Mouse (Mus musculus) testis, adult 2 months (tissue): ENCODE measurements around the gene Elp5. TPM values are rescaled to one million over a fixed set of nuclear protein-coding genes. Genes with fewer than 3 reads are reported as not detected.

Source experiments
- H3K27ac ChIP-seq: fragments of 200-500 bp; 2 replicates; pipeline ENCODE4 v1.5.1; 2012; ENCODE audit warnings: low read depth, low read length; ENCODE audit not compliant: control insufficient read depth, insufficient read depth
- H3K27me3 ChIP-seq: fragments of 200-500 bp; 2 replicates; pipeline ENCODE4 v1.6.1; 2012; ENCODE audit warnings: mild to moderate bottlenecking, low read length, moderate library complexity; ENCODE audit not compliant: control insufficient read depth, insufficient read depth
- H3K36me3 ChIP-seq: fragments of 200-500 bp; 2 replicates; pipeline ENCODE4 v1.6.1; 2012; ENCODE audit warnings: mild to moderate bottlenecking, low read length; ENCODE audit not compliant: control insufficient read depth, insufficient read depth
- H3K4me1 ChIP-seq: fragments of 200-500 bp; 2 replicates; pipeline ENCODE4 v1.6.1; 2012; ENCODE audit warnings: low read length; ENCODE audit not compliant: control insufficient read depth, insufficient read depth
- H3K4me3 ChIP-seq: fragments of 200-500 bp; 2 replicates; pipeline ENCODE4 v1.5.1; 2012; ENCODE audit warnings: low read depth, mild to moderate bottlenecking, low read length, moderate library complexity, mixed read lengths; ENCODE audit not compliant: control insufficient read depth
- CTCF ChIP-seq: fragments of 200-500 bp; IDR thresholded peaks from 2 replicates; pipeline ENCODE4 v1.5.1; 2012; ENCODE audit warnings: low read depth, mild to moderate bottlenecking, inconsistent platforms, low read length, moderate library complexity; ENCODE audit not compliant: control insufficient read depth, insufficient read depth, insufficient replicate concordance
- POLR2A ChIP-seq: fragments of 200-500 bp; IDR thresholded peaks from 2 replicates; pipeline ENCODE4 v1.6.1; 2012; ENCODE audit warnings: low read depth, mild to moderate bottlenecking, inconsistent platforms, low read length, moderate library complexity; ENCODE audit not compliant: control insufficient read depth
- polyA plus RNA-seq: library from polyadenylated mRNA; depleted of rRNA; stranded (reverse); fragments of >200 nt; gene quantifications from 2 replicates; pipeline ENCODE4 v1.2.3, GENCODE M21; 2012

The Elp5 gene
- polyA plus RNA-seq, 1 experiment, result 226 TPM

GRCm38 (mm10) chr11:69940962-69941361 lies 41.4 kb downstream of the Elp5 start:
- TF ChIP-seq CTCF, result no peak
- no peak for TF ChIP-seq POLR2A
- Histone ChIP-seq H3K4me3 (no peak overlapping the region), H3K4me1 (peaks cover 6% of the 10 kb centered on the region), H3K27ac (no peak overlapping the region), H3K27me3 (no peaks in the 10 kb centered on the region), H3K36me3 (peaks cover 5% of the 10 kb centered on the region)

- Histone ChIP-seq H3K36me3 (peaks cover 5% of the 10 kb centered on the region), H3K27ac (no peak overlapping the region), H3K27me3 (no peaks in the 10 kb centered on the region), H3K4me3 (no peak overlapping the region), H3K4me1 (peaks cover 6% of the 10 kb centered on the region)
- no peak for TF ChIP-seq POLR2A
- TF ChIP-seq CTCF, result no peak
Measured at GRCm38 (mm10) chr11:69939731-69940130, 42.6 kb downstream of the Elp5 start.

GRCm38 (mm10) chr11:69939181-69939580 lies 43.1 kb downstream of the Elp5 start:
- TF ChIP-seq CTCF, result no peak
- no peak for TF ChIP-seq POLR2A
- peaks cover 8% of the 10 kb centered on the region for H3K4me1 ChIP-seq
- peaks cover 5% of the 10 kb centered on the region for H3K36me3 ChIP-seq
- no peak overlapping the region for H3K27ac ChIP-seq
- no peak overlapping the region for H3K4me3 ChIP-seq
- no peaks in the 10 kb centered on the region for H3K27me3 ChIP-seq

GRCm38 (mm10) chr11:69938401-69938979 lies 43.8 kb downstream of the Elp5 start:
- no peak overlapping the region for H3K27ac ChIP-seq
- H3K27me3 ChIP-seq, result no peaks in the 10 kb centered on the region
- H3K4me1 ChIP-seq, result peaks cover 8% of the 10 kb centered on the region
- no peak overlapping the region for H3K4me3 ChIP-seq
- TF ChIP-seq POLR2A (no peak), CTCF (no peak)
- H3K36me3 ChIP-seq, result peaks cover 5% of the 10 kb centered on the region

GRCm38 (mm10) chr11:69937834-69938233 lies 44.5 kb downstream of the Elp5 start:
- TF ChIP-seq POLR2A (no peak), CTCF (no peak)
- Histone ChIP-seq H3K4me3 (no peak overlapping the region), H3K27ac (no peak overlapping the region), H3K27me3 (no peaks in the 10 kb centered on the region), H3K4me1 (peaks cover 8% of the 10 kb centered on the region), H3K36me3 (peaks cover 5% of the 10 kb centered on the region)

- peaks cover 5% of the 10 kb centered on the region for H3K36me3 ChIP-seq
- TF ChIP-seq CTCF, result no peak
- no peak for TF ChIP-seq POLR2A
- H3K4me1 ChIP-seq, result peaks cover 8% of the 10 kb centered on the region
- H3K4me3 ChIP-seq, result peak overlapping the region; percentile 91
- no peak overlapping the region for H3K27ac ChIP-seq
- H3K27me3 ChIP-seq, result no peaks in the 10 kb centered on the region
Measured at GRCm38 (mm10) chr11:69937385-69937784, 44.9 kb downstream of the Elp5 start.

GRCm38 (mm10) chr11:69936714-69937347 lies 45.5 kb downstream of the Elp5 start:
- peaks cover 8% of the 10 kb centered on the region for H3K4me1 ChIP-seq
- H3K27me3 ChIP-seq, result no peaks in the 10 kb centered on the region
- H3K27ac ChIP-seq, result peak overlapping the region; percentile 91
- peak overlapping the region; percentile 91 for H3K4me3 ChIP-seq
- peaks cover 5% of the 10 kb centered on the region for H3K36me3 ChIP-seq
- no peak for TF ChIP-seq CTCF
- no peak for TF ChIP-seq POLR2A
